Mouse (Mus musculus): ENCODE results near the gene Rab6b. TPM values are rescaled to one million over a fixed set of nuclear protein-coding genes. Genes with fewer than 3 reads are reported as not detected.

The Rab6b gene
- polyA plus RNA-seq, 1 experiment from 2014 or later: 3.9 TPM

- H3K9ac ChIP-seq (replicated peaks): no peak overlapping the region
- no peak overlapping the region for H3K4me3 ChIP-seq (replicated peaks)
- 9% methylated on average over 16 of the region's 16 CpGs for WGBS
- H3K4me1 ChIP-seq (replicated peaks): no peaks in the 10 kb centered on the region
- H3K27ac ChIP-seq: no peak overlapping the region
- H3K27me3 ChIP-seq: no peaks in the 10 kb centered on the region
- no peaks in the 10 kb centered on the region for H3K9me3 ChIP-seq
- H3K4me2 ChIP-seq: peak overlapping the region; percentile 50
- peak; percentile 85; the same call in 1 of the 2 replicates for ATAC-seq (ENCODE audit: insufficient number of reproducible peaks, insufficient read depth, low FRiP score, low TSS enrichment, low read depth)
- H3K36me3 ChIP-seq: no peaks in the 10 kb centered on the region
Measured at GRCm38 (mm10) chr9:103207846-103208245, 96.3 kb downstream of the Rab6b start.

DNA sequence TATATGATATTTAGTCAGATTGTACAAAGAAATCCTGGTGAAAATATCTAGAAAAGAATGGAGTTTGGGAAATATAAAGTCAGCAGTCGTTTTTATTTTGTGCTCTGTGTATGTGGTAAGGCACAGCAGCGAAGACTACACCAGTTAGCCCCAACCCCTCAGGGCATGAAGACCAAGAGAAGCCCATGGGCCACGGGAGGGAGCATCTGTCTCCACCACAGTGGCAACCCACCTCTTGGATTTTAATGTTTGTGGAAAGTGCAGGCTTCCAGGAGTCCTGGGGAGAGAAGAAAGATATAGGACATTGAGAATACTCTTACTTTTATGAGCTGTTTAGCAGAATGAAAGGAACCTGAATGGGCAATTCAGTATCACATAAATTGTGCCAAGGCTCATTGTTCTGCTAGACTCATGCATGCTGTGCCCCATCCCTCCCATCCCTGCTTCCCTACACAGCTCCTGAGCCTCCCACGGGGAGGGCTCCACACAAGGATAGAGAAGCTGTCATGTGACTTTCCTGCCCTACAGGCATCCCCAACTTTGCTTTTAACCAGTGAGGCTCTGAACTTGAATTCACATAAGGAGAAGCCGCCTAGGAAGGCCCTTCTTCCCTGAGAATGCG is 97.3 kb downstream of the Rab6b start:
- H3K9ac ChIP-seq (replicated peaks): no peak overlapping the region
- H3K27ac ChIP-seq: no peak overlapping the region
- no peak for ATAC-seq (ENCODE audit: insufficient number of reproducible peaks, insufficient read depth, low FRiP score, low TSS enrichment, low read depth)
- WGBS: 52% methylated on average over 6 of the region's 6 CpGs
- no peak overlapping the region for H3K4me2 ChIP-seq
- no peaks in the 10 kb centered on the region for H3K4me1 ChIP-seq (replicated peaks)
- no peaks in the 10 kb centered on the region for H3K9me3 ChIP-seq
- H3K4me3 ChIP-seq (replicated peaks): no peak overlapping the region
- no peaks in the 10 kb centered on the region for H3K27me3 ChIP-seq
- no peaks in the 10 kb centered on the region for H3K36me3 ChIP-seq

DNA sequence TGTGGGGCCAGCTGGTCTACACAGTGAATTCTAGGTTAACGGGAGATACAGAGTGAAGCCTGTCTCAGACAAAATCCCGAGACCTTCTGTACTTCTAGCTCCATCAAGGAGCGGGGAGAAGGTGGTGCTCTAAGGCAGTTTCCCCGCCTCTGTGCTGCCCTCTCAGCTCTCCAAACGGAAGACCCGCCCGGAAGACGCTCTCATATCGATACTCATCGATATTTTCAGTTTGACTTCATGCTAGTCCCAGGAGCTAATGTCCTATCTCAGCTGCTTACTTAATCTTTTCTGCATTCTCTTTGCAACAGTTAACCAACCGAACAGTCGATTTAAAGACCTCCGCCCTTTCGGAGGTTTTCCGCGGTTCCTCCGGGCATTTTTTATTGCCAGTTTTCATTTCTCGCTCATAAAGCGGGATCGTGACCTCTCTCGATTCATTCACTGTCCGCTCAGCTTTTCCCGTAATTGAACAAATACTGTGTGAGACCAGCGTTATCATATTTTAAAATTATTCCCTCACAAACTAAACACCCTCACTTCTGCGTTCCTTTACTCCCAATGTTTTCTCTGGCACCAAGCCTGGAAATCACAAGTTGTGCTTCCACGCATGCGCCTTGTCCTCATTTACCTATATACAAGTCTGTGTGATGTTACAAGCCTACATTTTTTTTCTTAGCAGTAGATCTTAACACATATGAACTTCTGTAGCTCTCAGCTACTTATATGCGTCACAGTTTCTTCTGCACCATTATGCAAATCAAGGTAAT is 101.2 kb downstream of the Rab6b start:
- Histone ChIP-seq H3K4me1 (replicated peaks) (no peaks in the 10 kb centered on the region), H3K27me3 (no peaks in the 10 kb centered on the region), H3K27ac (no peak overlapping the region), H3K4me2 (peak overlapping the region; percentile 24), H3K9me3 (no peaks in the 10 kb centered on the region), H3K9ac (replicated peaks) (no peak overlapping the region), H3K36me3 (no peaks in the 10 kb centered on the region), H3K4me3 (replicated peaks) (peak overlapping the region; percentile 12)
- 72% methylated on average over 28 of the region's 28 CpGs for WGBS
- ATAC-seq (ENCODE audit: insufficient number of reproducible peaks, insufficient read depth, low FRiP score, low TSS enrichment, low read depth): no peak

GRCm38 (mm10) chr9:103213631-103214030 is 102.0 kb downstream of the Rab6b start:
- 69% methylated on average over 2 of the region's 2 CpGs for WGBS
- H3K9ac ChIP-seq (replicated peaks): no peak overlapping the region

DNA sequence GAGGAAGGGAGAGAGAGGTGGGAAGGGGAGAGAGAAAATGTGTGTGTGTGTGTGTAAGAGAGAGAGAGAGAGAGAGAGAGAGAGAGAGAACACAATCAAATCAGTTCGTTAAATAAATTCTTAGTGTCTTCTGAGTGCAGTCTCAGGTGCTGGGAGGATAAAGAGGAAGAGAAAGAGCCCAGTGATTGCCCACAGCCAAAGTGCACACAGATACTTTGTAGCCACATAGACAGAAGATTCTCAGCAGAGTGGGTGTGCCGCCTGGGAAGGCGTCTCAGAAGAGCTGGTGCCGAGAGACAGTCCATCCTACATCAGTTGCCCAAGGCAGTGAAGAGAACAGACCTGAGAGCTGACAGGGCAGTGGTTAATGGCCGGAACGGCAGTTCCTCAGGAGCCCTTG is 102.7 kb downstream of the Rab6b start:
- no peak overlapping the region for H3K27ac ChIP-seq
- 79% methylated on average over 6 of the region's 6 CpGs for WGBS

More at GRCm38 (mm10) chr9:103213631-103214030, 102.0 kb downstream of the Rab6b start:
- Histone ChIP-seq H3K27ac (no peak overlapping the region), H3K9me3 (no peaks in the 10 kb centered on the region), H3K4me2 (no peak overlapping the region), H3K4me1 (replicated peaks) (no peaks in the 10 kb centered on the region), H3K27me3 (no peaks in the 10 kb centered on the region), H3K36me3 (no peaks in the 10 kb centered on the region), H3K4me3 (replicated peaks) (no peak overlapping the region)
- no peak for ATAC-seq (ENCODE audit: insufficient number of reproducible peaks, insufficient read depth, low FRiP score, low TSS enrichment, low read depth)

DNA sequence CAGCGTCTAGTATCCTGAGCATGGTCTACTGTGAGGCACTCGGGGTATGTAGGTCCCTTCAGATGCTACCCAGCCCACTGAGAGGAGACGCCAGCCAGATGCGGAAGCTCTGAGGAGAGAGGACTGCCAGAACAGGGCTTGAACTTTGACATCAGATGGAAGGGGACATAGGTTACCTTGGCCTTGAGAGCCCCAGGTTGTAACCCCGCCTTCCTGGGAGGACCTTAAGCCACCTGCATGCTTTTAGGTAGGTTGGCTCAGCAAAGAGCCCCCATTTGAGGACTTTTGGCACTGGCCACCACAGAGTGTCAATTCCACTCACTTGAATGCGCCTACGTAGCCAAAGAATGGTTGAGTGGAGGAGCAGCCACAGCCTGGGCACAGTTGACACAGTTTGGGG is 113.1 kb downstream of the Rab6b start:
- Histone ChIP-seq H3K27ac (no peak overlapping the region), H3K4me1 (replicated peaks) (no peaks in the 10 kb centered on the region), H3K9me3 (no peaks in the 10 kb centered on the region), H3K4me2 (no peak overlapping the region), H3K36me3 (no peaks in the 10 kb centered on the region), H3K4me3 (replicated peaks) (no peak overlapping the region), H3K9ac (replicated peaks) (no peak overlapping the region), H3K27me3 (no peaks in the 10 kb centered on the region)
- ATAC-seq (ENCODE audit: insufficient number of reproducible peaks, insufficient read depth, low FRiP score, low TSS enrichment, low read depth): no peak
- WGBS: 89% methylated on average over 7 of the region's 7 CpGs

More for the DNA sequence above, 102.7 kb downstream of the Rab6b start:
- Histone ChIP-seq H3K4me1 (replicated peaks) (no peaks in the 10 kb centered on the region), H3K4me3 (replicated peaks) (no peak overlapping the region), H3K27me3 (no peaks in the 10 kb centered on the region), H3K36me3 (no peaks in the 10 kb centered on the region), H3K9me3 (no peaks in the 10 kb centered on the region), H3K4me2 (no peak overlapping the region), H3K9ac (replicated peaks) (no peak overlapping the region)
- ATAC-seq (ENCODE audit: insufficient number of reproducible peaks, insufficient read depth, low FRiP score, low TSS enrichment, low read depth): no peak

DNA sequence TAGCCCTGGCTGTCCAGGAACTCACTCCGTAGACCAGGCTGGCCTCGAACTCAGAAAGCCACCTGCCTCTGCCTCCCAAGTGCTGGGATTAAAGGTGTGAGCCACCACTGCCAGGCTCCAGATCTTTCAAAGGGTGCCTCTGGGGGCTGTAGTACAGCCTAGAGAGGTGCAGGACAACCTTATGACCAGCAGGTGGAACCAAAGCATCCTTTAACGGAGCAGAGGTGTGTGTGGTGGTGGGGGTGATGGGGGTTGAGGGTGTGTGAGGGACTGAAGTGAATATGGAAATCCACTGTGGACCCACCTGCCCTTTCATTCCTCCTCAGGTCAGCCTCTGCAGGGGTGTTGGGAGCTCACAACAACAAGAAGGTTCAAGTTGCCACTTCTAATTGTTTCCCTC is 113.9 kb downstream of the Rab6b start:
- Histone ChIP-seq H3K27me3 (no peaks in the 10 kb centered on the region), H3K36me3 (no peaks in the 10 kb centered on the region), H3K4me2 (no peak overlapping the region), H3K9ac (replicated peaks) (no peak overlapping the region), H3K4me1 (replicated peaks) (no peaks in the 10 kb centered on the region; the same call in 1 of the 2 replicates), H3K4me3 (replicated peaks) (no peak overlapping the region), H3K27ac (no peak overlapping the region), H3K9me3 (no peaks in the 10 kb centered on the region)
- WGBS: 69% methylated on average over 3 of the region's 3 CpGs
- no peak for ATAC-seq (ENCODE audit: insufficient number of reproducible peaks, insufficient read depth, low FRiP score, low TSS enrichment, low read depth)

GRCm38 (mm10) chr9:103226806-103227205 is 115.2 kb downstream of the Rab6b start:
- no peak for ATAC-seq (ENCODE audit: insufficient number of reproducible peaks, insufficient read depth, low FRiP score, low TSS enrichment, low read depth)
- no peak overlapping the region for H3K4me2 ChIP-seq
- whole genome bisulfite sequencing: 91% methylated on average over 15 of the region's 15 CpGs

DNA sequence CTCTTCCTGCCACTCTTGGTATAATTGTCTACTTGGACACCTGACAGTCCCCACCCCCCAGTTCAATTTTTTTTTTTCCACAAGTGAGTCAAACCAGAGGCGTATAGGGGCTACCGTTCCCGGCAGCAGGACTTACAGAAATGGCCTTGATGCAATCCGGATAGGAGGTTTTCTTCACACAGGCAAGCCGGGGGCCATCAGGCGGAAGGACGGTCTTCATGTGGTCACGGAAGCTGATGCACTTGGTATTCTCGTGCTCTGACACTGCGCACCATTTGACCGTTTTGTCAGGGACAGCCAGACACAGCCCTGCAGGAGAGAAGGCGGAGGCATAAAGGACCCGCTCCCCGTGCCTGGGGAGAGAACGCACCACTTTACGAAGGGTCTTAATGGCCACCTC is 116.2 kb downstream of the Rab6b start:
- Histone ChIP-seq H3K27me3 (no peaks in the 10 kb centered on the region), H3K9me3 (no peaks in the 10 kb centered on the region), H3K4me1 (replicated peaks) (peaks cover under 1% of the 10 kb centered on the region; the same call in 1 of the 2 replicates), H3K4me3 (replicated peaks) (no peak overlapping the region), H3K4me2 (no peak overlapping the region), H3K36me3 (no peaks in the 10 kb centered on the region), H3K27ac (no peak overlapping the region), H3K9ac (replicated peaks) (no peak overlapping the region)
- WGBS: 91% methylated on average over 16 of the region's 16 CpGs
- ATAC-seq (ENCODE audit: insufficient number of reproducible peaks, insufficient read depth, low FRiP score, low TSS enrichment, low read depth): no peak

More at GRCm38 (mm10) chr9:103226806-103227205, 115.2 kb downstream of the Rab6b start:
- H3K27me3 ChIP-seq: no peaks in the 10 kb centered on the region
- no peaks in the 10 kb centered on the region for H3K36me3 ChIP-seq
- no peak overlapping the region for H3K9ac ChIP-seq (replicated peaks)
- no peaks in the 10 kb centered on the region; the same call in 1 of the 2 replicates for H3K4me1 ChIP-seq (replicated peaks)
- no peak overlapping the region for H3K4me3 ChIP-seq (replicated peaks)
- no peaks in the 10 kb centered on the region for H3K9me3 ChIP-seq
- no peak overlapping the region for H3K27ac ChIP-seq

GRCm38 (mm10) chr9:103228370-103229003 is 116.9 kb downstream of the Rab6b start:
- ATAC-seq (ENCODE audit: insufficient number of reproducible peaks, insufficient read depth, low FRiP score, low TSS enrichment, low read depth): no peak
- Histone ChIP-seq H3K36me3 (no peaks in the 10 kb centered on the region), H3K4me1 (replicated peaks) (peaks cover 5% of the 10 kb centered on the region; the same call in 1 of the 2 replicates), H3K27me3 (no peaks in the 10 kb centered on the region), H3K27ac (no peak overlapping the region), H3K9ac (replicated peaks) (no peak overlapping the region), H3K9me3 (no peaks in the 10 kb centered on the region), H3K4me2 (no peak overlapping the region), H3K4me3 (replicated peaks) (no peak overlapping the region)
- WGBS: 76% methylated on average over 13 of the region's 13 CpGs
